In the genomic region with DNA sequence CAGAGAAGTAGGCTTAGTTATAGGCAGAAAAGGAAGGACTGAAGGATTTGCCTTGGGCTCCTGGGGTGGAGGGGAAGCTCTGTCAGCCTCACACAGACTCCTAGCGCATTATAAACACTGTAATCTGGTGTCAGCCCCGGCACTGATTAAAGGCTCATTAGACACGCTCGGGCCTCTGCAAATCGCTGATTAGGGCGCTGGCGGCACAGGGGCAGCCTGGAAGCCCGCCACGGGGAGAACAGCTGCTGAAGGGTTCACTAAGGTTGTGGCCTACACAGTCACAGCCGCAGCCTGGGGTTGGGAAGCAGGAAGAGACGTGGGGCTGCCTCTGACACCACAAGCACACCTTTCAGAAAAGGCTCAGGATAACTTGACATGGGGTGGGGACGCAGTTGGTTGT, we compare ENCODE assay signal across 8 mouse cellular contexts. TPM values are rescaled to one million over a fixed set of nuclear protein-coding genes. Genes with fewer than 3 reads are reported as not detected.
DNase-seq lines count a peak whose midpoint lies in the region; ATAC-seq and TF ChIP-seq lines count a peak whose summit lies in the region.

No protein-coding gene starts in this region.

- no peak for TF ChIP-seq POLR2A in liver, adult 2 months (IDR thresholded peaks at IDR 0.05; ENCODE audit: extremely low read depth, insufficient read depth, low read length)
- TF ChIP-seq POLR2A in cerebellum, adult 2 months (IDR thresholded peaks at IDR 0.05; ENCODE audit: borderline replicate concordance, insufficient read depth, low read length), result no peak

- peak overlapping the region; percentile 37; the same call in 1 of the 2 replicates for H3K27ac ChIP-seq in forebrain, embryonic 12.5 days
- peak overlapping the region; percentile 76 for H3K27ac ChIP-seq in hindbrain, embryonic 13.5 days
- H3K27ac ChIP-seq in liver, adult 2 months (replicated peaks; ENCODE audit: insufficient read depth, low read depth, low read length), result no peak overlapping the region
- peak overlapping the region; percentile 75; the same call in 1 of the 2 replicates for H3K27ac ChIP-seq in stomach, embryonic 15.5 days
- no peak overlapping the region for H3K27ac ChIP-seq in cerebellum, adult 2 months (ENCODE audit: insufficient read depth, low read length)

- peak; percentile 55 for DNase-seq in c-Kit-positive CD71-positive TER-119-negative erythroid progenitor cells, embryonic 14.5 days (ENCODE audit: low read depth)
- peak; percentile 23 for DNase-seq in liver, adult 2 months (ENCODE audit: extremely low read depth, low read depth, low spot score)
- no peak for DNase-seq in layer of hippocampus, postnatal 10 days (ENCODE audit: low spot score in 2 of 2)
- DNase-seq in cerebellum, postnatal 14 days, result no peak
- no peak for DNase-seq in cerebellum, adult 2 months

- 13% methylated on average over 12 of the region's 12 CpGs for WGBS in forebrain, embryonic 12.5 days
- WGBS in hindbrain, embryonic 13.5 days, result 10% methylated on average over 12 of the region's 12 CpGs
- 40% methylated on average over 12 of the region's 12 CpGs for WGBS in liver, adult 2 months
- WGBS in stomach, embryonic 15.5 days, result 25% methylated on average over 12 of the region's 12 CpGs
- WGBS in cerebellum, adult 2 months, result 44% methylated on average over 12 of the region's 12 CpGs

- no peak overlapping the region for H3K9ac ChIP-seq in forebrain, embryonic 12.5 days
- no peak overlapping the region; the same call in 1 of the 2 replicates for H3K9ac ChIP-seq in hindbrain, embryonic 13.5 days
- no peak overlapping the region for H3K9ac ChIP-seq in liver, adult 2 months (ENCODE audit: low read depth, low read length)
- H3K9ac ChIP-seq in stomach, embryonic 15.5 days, result no peak overlapping the region

- no peak for ATAC-seq in forebrain, embryonic 12.5 days (ENCODE audit: low FRiP score)
- ATAC-seq in hindbrain, embryonic 13.5 days (ENCODE audit: low FRiP score), result peak; percentile 26; the same call in 1 of the 2 replicates
- 0 out of 2 replicates have a peak, but pooled peaks have one; percentile 10 for ATAC-seq in stomach, embryonic 15.5 days (ENCODE audit: insufficient read depth, low FRiP score, low read depth)

- H3K9me3 ChIP-seq in forebrain, embryonic 12.5 days, result no peaks in the 10 kb centered on the region
- H3K9me3 ChIP-seq in hindbrain, embryonic 13.5 days, result no peaks in the 10 kb centered on the region
- H3K9me3 ChIP-seq in stomach, embryonic 15.5 days, result no peaks in the 10 kb centered on the region

- H3K4me1 ChIP-seq in forebrain, embryonic 12.5 days, result peaks cover 34% of the 10 kb centered on the region
- peaks cover 33% of the 10 kb centered on the region for H3K4me1 ChIP-seq in hindbrain, embryonic 13.5 days (replicated peaks)
- peaks cover 10% of the 10 kb centered on the region for H3K4me1 ChIP-seq in liver, adult 2 months (ENCODE audit: control insufficient read depth, insufficient read depth, low read length)
- peaks cover 54% of the 10 kb centered on the region for H3K4me1 ChIP-seq in stomach, embryonic 15.5 days
- no peaks in the 10 kb centered on the region for H3K4me1 ChIP-seq in cerebellum, adult 2 months (ENCODE audit: control insufficient read depth, insufficient read depth, low read length)

- H3K36me3 ChIP-seq in forebrain, embryonic 12.5 days (replicated peaks), result no peaks in the 10 kb centered on the region
- no peaks in the 10 kb centered on the region for H3K36me3 ChIP-seq in hindbrain, embryonic 13.5 days
- H3K36me3 ChIP-seq in liver, adult 2 months (ENCODE audit: control insufficient read depth, insufficient read depth, low read length), result no peaks in the 10 kb centered on the region
- H3K36me3 ChIP-seq in stomach, embryonic 15.5 days, result peaks cover 8% of the 10 kb centered on the region; the same call in 1 of the 2 replicates

- no peak for TF ChIP-seq CTCF in liver, adult 2 months (IDR thresholded peaks at IDR 0.05; ENCODE audit: low read depth, low read length)
- no peak for TF ChIP-seq CTCF in cerebellum, adult 2 months (IDR thresholded peaks at IDR 0.05; ENCODE audit: borderline replicate concordance, insufficient read depth, low read depth, low read length)

- peaks cover 15% of the 10 kb centered on the region for H3K27me3 ChIP-seq in forebrain, embryonic 12.5 days
- 0 out of 2 replicates have a peak, but pooled peaks cover 19% of the 10 kb centered on the region for H3K27me3 ChIP-seq in hindbrain, embryonic 13.5 days
- no peaks in the 10 kb centered on the region for H3K27me3 ChIP-seq in liver, adult 2 months (ENCODE audit: control insufficient read depth, insufficient read depth, low read length)
- no peaks in the 10 kb centered on the region for H3K27me3 ChIP-seq in stomach, embryonic 15.5 days (replicated peaks)
- no peaks in the 10 kb centered on the region for H3K27me3 ChIP-seq in cerebellum, adult 2 months (ENCODE audit: control insufficient read depth, insufficient read depth, low read length)

- H3K4me3 ChIP-seq in forebrain, embryonic 12.5 days (replicated peaks), result no peak overlapping the region
- H3K4me3 ChIP-seq in hindbrain, embryonic 13.5 days, result no peak overlapping the region
- H3K4me3 ChIP-seq in liver, adult 2 months (ENCODE audit: insufficient read depth, low read depth, low read length), result no peak overlapping the region
- no peak overlapping the region for H3K4me3 ChIP-seq in stomach, embryonic 15.5 days (replicated peaks)
- H3K4me3 ChIP-seq in cerebellum, adult 2 months (replicated peaks; ENCODE audit: insufficient read depth, low read depth, low read length), result no peak overlapping the region

- H3K79me2 ChIP-seq in liver, adult 2 months (ENCODE audit: control insufficient read depth, insufficient read depth, low read length), result no peaks in the 10 kb centered on the region; the same call in 1 of the 2 replicates

- H3K4me2 ChIP-seq in forebrain, embryonic 12.5 days, result 0 out of 2 replicates have a peak overlapping the region, but pooled peaks have one; percentile 2
- no peak overlapping the region for H3K4me2 ChIP-seq in hindbrain, embryonic 13.5 days
- peak overlapping the region; percentile 9; the same call in 1 of the 2 replicates for H3K4me2 ChIP-seq in stomach, embryonic 15.5 days

RNA-seq across cellular contexts. Expression of gene Acvrl1, which starts 11.6 kb away (rescaled TPM):
- polyA plus RNA-seq in forebrain, embryonic 12.5 days (2016; fragmentation: Nextera tagmentation; extraction: Ambion mirVana), result 6.4 and 6.5 TPM in 2 replicates
- polyA plus RNA-seq in hindbrain, embryonic 13.5 days (2015; fragmentation: Nextera tagmentation; extraction: Ambion mirVana), result 7.9 and 8.6 TPM in 2 replicates
- total RNA-seq in liver, adult 2 months (2014; rRNA removed), result 3.0 and 4.4 TPM in 2 replicates
- 2.3 and 4.0 TPM in 2 replicates for polyA plus RNA-seq in liver, adult 2 months (2012; rRNA removed)
- 27.0 and 28.4 TPM in 2 replicates for polyA plus RNA-seq in stomach, embryonic 15.5 days (2015; fragmentation: Nextera tagmentation; extraction: Ambion mirVana)
- total RNA-seq in layer of hippocampus, postnatal 10 days (2021), result 1 to 10 TPM; 9.0 to 9.8 TPM
- polyA plus RNA-seq in cerebellum, adult 2 months (2012; rRNA removed), result 15.3 and 17.2 TPM in 2 replicates

RNA-seq across cellular contexts. Expression of gene Ankrd33, which starts 24.3 kb away (rescaled TPM):
- not detected in 2 replicates for polyA plus RNA-seq in forebrain, embryonic 12.5 days (2016; fragmentation: Nextera tagmentation; extraction: Ambion mirVana)
- polyA plus RNA-seq in hindbrain, embryonic 13.5 days (2015; fragmentation: Nextera tagmentation; extraction: Ambion mirVana), result not detected in 2 replicates
- not detected in 2 replicates for total RNA-seq in liver, adult 2 months (2014; rRNA removed)
- polyA plus RNA-seq in liver, adult 2 months (2012; rRNA removed), result not detected in 2 replicates
- not detected in 2 replicates for polyA plus RNA-seq in stomach, embryonic 15.5 days (2015; fragmentation: Nextera tagmentation; extraction: Ambion mirVana)
- total RNA-seq in layer of hippocampus, postnatal 10 days (2021), result not detected
- 0.10 and 0.33 TPM in 2 replicates for polyA plus RNA-seq in cerebellum, adult 2 months (2012; rRNA removed)

RNA-seq across cellular contexts. Expression of gene Acvr1b, which starts 34.0 kb away (rescaled TPM):
- 14.5 and 18.4 TPM in 2 replicates for polyA plus RNA-seq in forebrain, embryonic 12.5 days (2016; fragmentation: Nextera tagmentation; extraction: Ambion mirVana)
- 19.6 and 20.5 TPM in 2 replicates for polyA plus RNA-seq in hindbrain, embryonic 13.5 days (2015; fragmentation: Nextera tagmentation; extraction: Ambion mirVana)
- 4.5 and 5.0 TPM in 2 replicates for total RNA-seq in liver, adult 2 months (2014; rRNA removed)
- 9.4 and 9.6 TPM in 2 replicates for polyA plus RNA-seq in liver, adult 2 months (2012; rRNA removed)
- 8.9 and 9.9 TPM in 2 replicates for polyA plus RNA-seq in stomach, embryonic 15.5 days (2015; fragmentation: Nextera tagmentation; extraction: Ambion mirVana)
- total RNA-seq in layer of hippocampus, postnatal 10 days (2021), result 10 to 100 TPM; 78.9 to 79.2 TPM
- polyA plus RNA-seq in cerebellum, adult 2 months (2012; rRNA removed), result 54.5 and 55.2 TPM in 2 replicates

Comparison
In these comparisons a context has a peak if more than half of its experiments do, and no peak if none do; other contexts are left out.
1. DNase-seq: peak in c-Kit-positive CD71-positive TER-119-negative erythroid progenitor cells, embryonic 14.5 days (single experiment) and liver, adult 2 months (single experiment); none in layer of hippocampus, postnatal 10 days (0 of 2), cerebellum, postnatal 14 days (0 of 2) and cerebellum, adult 2 months (0 of 2).
2. H3K27ac ChIP-seq: peak in forebrain, embryonic 12.5 days (single experiment), hindbrain, embryonic 13.5 days (single experiment) and stomach, embryonic 15.5 days (single experiment); none in liver, adult 2 months (single experiment) and cerebellum, adult 2 months (single experiment).